Mouse (Mus musculus) neural tube, embryonic 12.5 days (tissue): Measurements from ENCODE around the gene Lhfpl3. TPM values are rescaled to one million over a fixed set of nuclear protein-coding genes. Genes with fewer than 3 reads are reported as not detected.

Experiments
- ATAC-seq: fragments of 200-750 bp; cut with Nextera tagmentation; 2 replicates; pipeline ENCODE4 v1.8.0; 2017; ENCODE audit warnings: low read depth, mild to moderate bottlenecking, moderate TSS enrichment, moderate library complexity; ENCODE audit not compliant: low FRiP score
- H3K27ac ChIP-seq: fragments of 300-500 bp; sonication (generic); 2 replicates; pipeline ENCODE4 v1.5.1; 2016
- H3K27me3 ChIP-seq: fragments of 300-500 bp; sonication (generic); replicated peaks from 2 replicates; pipeline ENCODE4 v1.6.1; 2016; ENCODE audit warnings: mild to moderate bottlenecking
- H3K36me3 ChIP-seq: fragments of 300-500 bp; sonication (generic); 2 replicates; pipeline ENCODE4 v1.6.1; 2016; ENCODE audit warnings: mild to moderate bottlenecking
- H3K4me1 ChIP-seq: fragments of 300-500 bp; sonication (generic); 2 replicates; pipeline ENCODE4 v1.6.1; 2016
- H3K4me2 ChIP-seq: fragments of 300-500 bp; sonication (generic); replicated peaks from 2 replicates; pipeline ENCODE4 v1.6.1; 2016; ENCODE audit warnings: mild to moderate bottlenecking
- H3K4me3 ChIP-seq: fragments of 300-500 bp; sonication (generic); 2 replicates; pipeline ENCODE4 v1.5.1; 2016
- H3K9ac ChIP-seq: fragments of 300-500 bp; sonication (generic); 2 replicates; pipeline ENCODE4 v1.6.1; 2016; ENCODE audit warnings: mild to moderate bottlenecking
- H3K9me3 ChIP-seq: fragments of 300-500 bp; sonication (generic); 2 replicates; pipeline ENCODE4 v1.6.1; 2016; ENCODE audit warnings: mild to moderate bottlenecking
- WGBS: fragments of 180-500 bp; shearing (Covaris S2); methylation state at CpG from one replicate; pipeline ENCODE4 v1.1.7; 2016; 5-methylcytosine and 5-hydroxymethylcytosine counted together
- polyA plus RNA-seq: library from polyadenylated mRNA; unstranded; fragments of >200 nt; fragmentation: Nextera tagmentation; extraction: Ambion mirVana; gene quantifications from 2 replicates; pipeline ENCODE4 v1.2.1, GENCODE M21; 2016

Lhfpl3 gene
- polyA plus RNA-seq, 1 experiment from 2014 or later: 1.7 TPM

- Histone ChIP-seq H3K4me2 (no peak overlapping the region), H3K27ac (no peak overlapping the region), H3K4me3 (no peak overlapping the region), H3K9me3 (no peaks in the 10 kb centered on the region), H3K27me3 (no peaks in the 10 kb centered on the region), H3K4me1 (no peaks in the 10 kb centered on the region), H3K36me3 (no peaks in the 10 kb centered on the region), H3K9ac (no peak overlapping the region)
- no peak for ATAC-seq
- WGBS: 68% methylated on average over 5 of the region's 5 CpGs
These were observed 197.4 kb downstream of the Lhfpl3 start for GRCm38 (mm10) chr5:22943306-22943705.

- H3K9ac ChIP-seq: no peak overlapping the region
- H3K4me3 ChIP-seq: no peak overlapping the region
- no peak overlapping the region for H3K4me2 ChIP-seq
- ATAC-seq: no peak
- H3K27me3 ChIP-seq: no peaks in the 10 kb centered on the region
- H3K36me3 ChIP-seq: no peaks in the 10 kb centered on the region
- WGBS: 73% methylated on average over 6 of the region's 6 CpGs
- no peak overlapping the region for H3K27ac ChIP-seq
- no peaks in the 10 kb centered on the region for H3K9me3 ChIP-seq
- H3K4me1 ChIP-seq: no peaks in the 10 kb centered on the region
These were observed 217.4 kb downstream of the Lhfpl3 start for GRCm38 (mm10) chr5:22963300-22963699.

DNA sequence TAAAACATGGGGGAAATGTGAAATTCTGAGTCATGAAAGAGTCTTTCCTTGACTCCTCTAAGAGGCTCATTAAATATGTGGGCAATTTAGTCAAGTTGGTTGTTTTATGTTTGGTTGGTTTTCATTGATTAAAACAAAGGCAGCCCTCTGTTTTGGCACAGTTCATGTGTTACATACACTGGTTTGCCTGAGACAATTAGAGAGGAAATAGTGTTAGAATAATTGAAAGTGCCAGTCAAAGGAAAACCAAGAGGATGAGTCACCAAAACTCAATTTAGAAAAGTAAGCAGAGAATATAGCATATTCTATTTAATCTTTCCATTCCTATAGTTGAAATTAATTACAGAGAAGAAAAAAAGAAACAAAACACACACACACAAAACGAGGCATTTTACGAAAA, 240.9 kb downstream of the Lhfpl3 start:
- Histone ChIP-seq H3K4me3 (no peak overlapping the region), H3K9ac (no peak overlapping the region), H3K4me2 (no peak overlapping the region), H3K9me3 (no peaks in the 10 kb centered on the region), H3K4me1 (no peaks in the 10 kb centered on the region), H3K36me3 (no peaks in the 10 kb centered on the region), H3K27ac (no peak overlapping the region), H3K27me3 (no peaks in the 10 kb centered on the region)
- 89% methylated on average over 2 of the region's 2 CpGs for WGBS
- no peak for ATAC-seq

GRCm38 (mm10) chr5:22999811-23000210, 254.0 kb downstream of the Lhfpl3 start:
- H3K9ac ChIP-seq: no peak overlapping the region
- H3K27me3 ChIP-seq: no peaks in the 10 kb centered on the region
- no peak overlapping the region for H3K4me3 ChIP-seq
- H3K9me3 ChIP-seq: no peaks in the 10 kb centered on the region
- no peak for ATAC-seq
- H3K4me1 ChIP-seq: no peaks in the 10 kb centered on the region
- no peak overlapping the region for H3K27ac ChIP-seq
- WGBS: 85% methylated on average over 3 of the region's 3 CpGs
- no peaks in the 10 kb centered on the region for H3K36me3 ChIP-seq
- no peak overlapping the region for H3K4me2 ChIP-seq

DNA sequence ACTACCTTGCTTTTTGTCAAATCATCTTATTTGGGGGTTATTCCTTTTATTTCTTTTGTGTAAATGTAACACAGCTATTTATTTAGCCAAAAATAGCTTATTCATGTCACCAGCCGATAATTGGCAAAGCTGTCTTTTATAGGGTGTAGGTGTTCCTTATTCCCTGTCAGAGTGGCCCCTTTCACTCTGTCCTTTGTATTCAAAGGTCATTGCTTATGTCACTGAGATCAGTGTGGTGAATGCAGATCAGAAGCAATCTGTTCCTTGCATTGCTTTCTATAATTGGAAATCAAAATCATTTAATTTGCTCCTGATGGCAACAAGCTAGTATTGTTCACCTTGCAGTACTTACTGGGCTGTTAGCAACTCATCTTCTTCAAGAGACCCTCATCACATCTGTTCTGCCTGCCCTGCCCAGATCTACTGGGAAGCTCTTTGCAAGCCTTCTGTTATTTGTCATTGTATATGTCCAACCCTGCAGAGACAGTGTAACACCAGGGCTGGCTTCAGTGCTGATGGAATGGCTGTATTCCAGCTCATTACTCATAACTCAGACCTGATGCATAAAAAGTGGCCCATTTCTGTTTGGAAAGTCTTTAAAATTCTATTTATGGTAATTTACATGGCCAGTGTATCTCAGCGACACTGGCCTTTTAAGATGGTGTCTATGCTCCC, 257.4 kb downstream of the Lhfpl3 start:
- Histone ChIP-seq H3K27ac (no peak overlapping the region), H3K4me2 (no peak overlapping the region), H3K9ac (no peak overlapping the region), H3K9me3 (no peaks in the 10 kb centered on the region), H3K4me3 (no peak overlapping the region), H3K27me3 (no peaks in the 10 kb centered on the region), H3K36me3 (no peaks in the 10 kb centered on the region), H3K4me1 (no peaks in the 10 kb centered on the region)
- ATAC-seq: no peak
- WGBS: 90% methylated on average over 2 of the region's 2 CpGs

DNA sequence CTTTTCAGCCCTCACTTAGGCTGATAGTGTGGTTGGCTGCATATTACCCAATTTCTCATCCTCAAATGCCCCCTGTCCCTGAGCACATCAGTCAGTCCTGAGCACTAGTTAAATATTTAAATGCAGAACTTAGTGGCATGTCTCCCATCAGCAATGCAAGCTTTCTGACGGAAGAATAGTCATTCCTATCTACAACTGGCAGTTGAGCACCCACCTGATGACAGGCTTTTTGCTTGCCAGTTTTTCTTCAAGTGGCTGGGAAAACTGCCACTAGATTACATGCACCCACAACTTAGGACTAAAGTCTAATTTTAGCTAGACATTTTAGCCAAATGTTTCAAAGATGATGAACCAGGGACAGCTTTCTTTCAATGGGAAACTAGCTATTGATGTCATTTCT, 260.3 kb downstream of the Lhfpl3 start:
- 92% methylated on average over 1 of the region's 1 CpGs for whole genome bisulfite sequencing
- Histone ChIP-seq H3K4me2 (no peak overlapping the region), H3K27ac (no peak overlapping the region), H3K4me1 (no peaks in the 10 kb centered on the region), H3K4me3 (no peak overlapping the region), H3K9ac (no peak overlapping the region), H3K27me3 (no peaks in the 10 kb centered on the region), H3K36me3 (no peaks in the 10 kb centered on the region), H3K9me3 (no peaks in the 10 kb centered on the region)
- no peak for ATAC-seq

- no peak overlapping the region for H3K4me2 ChIP-seq
- H3K9me3 ChIP-seq: no peaks in the 10 kb centered on the region
- H3K27me3 ChIP-seq: no peaks in the 10 kb centered on the region
- no peak for ATAC-seq
- H3K4me3 ChIP-seq: no peak overlapping the region
- WGBS: 79% methylated on average over 1 of the region's 1 CpGs
- H3K9ac ChIP-seq: no peak overlapping the region
- no peaks in the 10 kb centered on the region for H3K36me3 ChIP-seq
- H3K4me1 ChIP-seq: no peaks in the 10 kb centered on the region
- no peak overlapping the region for H3K27ac ChIP-seq
These were observed 264.6 kb downstream of the Lhfpl3 start for GRCm38 (mm10) chr5:23010460-23010859.

GRCm38 (mm10) chr5:23013997-23014396, 268.1 kb downstream of the Lhfpl3 start:
- no peak for ATAC-seq
- Histone ChIP-seq H3K4me2 (no peak overlapping the region), H3K9me3 (no peaks in the 10 kb centered on the region), H3K4me3 (no peak overlapping the region), H3K9ac (no peak overlapping the region), H3K27ac (no peak overlapping the region), H3K27me3 (no peaks in the 10 kb centered on the region), H3K36me3 (no peaks in the 10 kb centered on the region), H3K4me1 (no peaks in the 10 kb centered on the region)

GRCm38 (mm10) chr5:23015587-23016335, 269.9 kb downstream of the Lhfpl3 start:
- Histone ChIP-seq H3K9me3 (no peaks in the 10 kb centered on the region), H3K36me3 (no peaks in the 10 kb centered on the region), H3K4me1 (no peaks in the 10 kb centered on the region), H3K4me3 (no peak overlapping the region), H3K27ac (no peak overlapping the region), H3K9ac (no peak overlapping the region), H3K4me2 (no peak overlapping the region), H3K27me3 (no peaks in the 10 kb centered on the region)
- WGBS: 81% methylated on average over 8 of the region's 8 CpGs
- ATAC-seq: no peak

- no peaks in the 10 kb centered on the region for H3K36me3 ChIP-seq
- no peaks in the 10 kb centered on the region for H3K4me1 ChIP-seq
- H3K9me3 ChIP-seq: no peaks in the 10 kb centered on the region
- ATAC-seq: peak; percentile 82
- 70% methylated on average over 6 of the region's 6 CpGs for WGBS
- no peak overlapping the region for H3K9ac ChIP-seq
- no peak overlapping the region for H3K4me3 ChIP-seq
- no peak overlapping the region for H3K4me2 ChIP-seq
- H3K27me3 ChIP-seq: no peaks in the 10 kb centered on the region
- no peak overlapping the region for H3K27ac ChIP-seq
These were observed 289.3 kb downstream of the Lhfpl3 start for GRCm38 (mm10) chr5:23034944-23035726.

GRCm38 (mm10) chr5:23035727-23036029, 289.8 kb downstream of the Lhfpl3 start:
- H3K4me1 ChIP-seq: no peaks in the 10 kb centered on the region
- no peak overlapping the region for H3K4me3 ChIP-seq
- no peaks in the 10 kb centered on the region for H3K36me3 ChIP-seq
- ATAC-seq: peak; percentile 59
- H3K4me2 ChIP-seq: no peak overlapping the region
- H3K9ac ChIP-seq: no peak overlapping the region
- no peak overlapping the region for H3K27ac ChIP-seq
- H3K27me3 ChIP-seq: no peaks in the 10 kb centered on the region
- 72% methylated on average over 5 of the region's 5 CpGs for WGBS
- H3K9me3 ChIP-seq: no peaks in the 10 kb centered on the region

DNA sequence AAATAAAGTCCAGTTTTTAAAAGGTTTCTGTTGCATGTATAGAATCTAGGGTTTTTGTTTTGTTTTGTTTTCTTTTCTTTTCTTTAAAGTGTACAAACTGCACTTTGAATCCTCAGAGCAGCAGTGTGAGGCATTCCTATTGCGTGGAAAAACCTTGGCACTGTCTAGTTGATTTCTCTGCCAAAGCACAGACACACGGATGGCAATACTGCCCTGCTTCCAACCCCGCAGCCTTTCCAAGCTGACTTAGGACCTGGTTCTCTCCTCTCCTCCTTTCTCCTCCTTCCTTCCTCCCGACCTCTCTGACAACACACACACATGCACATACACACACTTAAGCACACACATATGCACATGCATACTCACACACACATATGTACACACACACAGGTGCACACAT, 294.6 kb downstream of the Lhfpl3 start:
- Histone ChIP-seq H3K36me3 (no peaks in the 10 kb centered on the region), H3K4me1 (no peaks in the 10 kb centered on the region), H3K4me2 (no peak overlapping the region), H3K27me3 (no peaks in the 10 kb centered on the region), H3K9me3 (no peaks in the 10 kb centered on the region), H3K9ac (no peak overlapping the region), H3K27ac (no peak overlapping the region), H3K4me3 (no peak overlapping the region)
- WGBS: 86% methylated on average over 4 of the region's 4 CpGs
- ATAC-seq: no peak
